Mouse (Mus musculus) 3134 (cell line): ENCODE data around the gene Zc3h7b.
A peak's percentile ranks its signal among the peaks of the same experiment; 100 is the strongest.

Source experiments
- DNase-seq: peaks from one replicate; pipeline ENCODE4 v3.0.0-alpha.2; 2011; ENCODE audit warnings: low spot score; ENCODE audit not compliant: insufficient read length; ENCODE audit errors: extremely low read depth

The Zc3h7b gene

DNA sequence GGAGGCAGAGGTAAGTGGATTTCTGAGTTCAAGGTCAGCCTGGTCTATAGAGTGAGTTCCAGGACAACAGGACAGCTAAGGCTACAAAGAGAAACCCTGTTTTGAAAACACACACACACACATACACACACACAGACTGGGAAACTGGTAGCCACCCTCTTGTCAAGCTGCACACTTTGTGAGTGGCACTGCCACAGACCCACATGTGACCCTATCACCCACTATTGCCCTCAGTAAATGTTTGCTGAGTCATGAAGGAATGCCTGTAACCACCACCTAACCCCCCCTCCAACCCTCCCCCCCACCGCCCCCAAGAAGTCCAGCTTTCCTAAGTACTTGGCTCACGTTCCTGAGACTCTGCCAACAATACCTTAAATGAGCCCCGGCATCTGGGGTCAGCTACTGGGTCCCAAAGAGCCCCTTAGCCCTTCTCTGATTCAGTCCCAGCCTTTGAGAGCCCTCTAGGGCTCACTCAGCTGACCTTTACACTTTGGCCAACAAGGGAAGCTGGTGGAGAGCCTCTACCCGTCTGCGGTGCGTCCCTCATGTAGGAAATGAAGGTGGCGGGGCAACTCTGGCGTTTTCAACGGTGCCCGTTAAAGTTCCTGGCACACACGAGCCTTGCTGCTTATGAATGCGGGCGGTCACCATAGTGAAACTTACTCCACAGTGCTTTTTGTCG lies 93.8 kb downstream of the Zc3h7b start:
- DNase-seq: peak; percentile 42

DNA sequence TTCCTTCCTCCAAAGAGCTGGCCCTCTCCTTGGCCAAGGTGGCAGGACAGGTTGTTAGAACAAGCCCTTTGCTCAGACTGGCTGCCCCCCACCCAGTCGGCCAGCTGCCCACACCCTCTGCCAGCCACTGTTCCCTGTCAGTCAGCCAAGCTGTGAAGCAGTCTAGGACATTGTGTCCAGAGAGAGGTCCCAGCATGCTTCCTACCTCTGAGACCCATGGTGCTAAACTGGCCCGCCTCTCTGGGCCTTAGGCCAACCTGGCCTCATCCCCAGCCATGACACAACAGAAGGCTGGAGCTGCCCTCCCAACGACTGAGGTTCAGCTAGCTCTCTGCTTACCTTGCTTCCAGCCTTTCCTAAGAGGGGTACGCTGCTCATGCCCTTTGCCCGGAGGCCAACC lies 94.8 kb downstream of the Zc3h7b start:
- DNase-seq: peak; percentile 81

DNA sequence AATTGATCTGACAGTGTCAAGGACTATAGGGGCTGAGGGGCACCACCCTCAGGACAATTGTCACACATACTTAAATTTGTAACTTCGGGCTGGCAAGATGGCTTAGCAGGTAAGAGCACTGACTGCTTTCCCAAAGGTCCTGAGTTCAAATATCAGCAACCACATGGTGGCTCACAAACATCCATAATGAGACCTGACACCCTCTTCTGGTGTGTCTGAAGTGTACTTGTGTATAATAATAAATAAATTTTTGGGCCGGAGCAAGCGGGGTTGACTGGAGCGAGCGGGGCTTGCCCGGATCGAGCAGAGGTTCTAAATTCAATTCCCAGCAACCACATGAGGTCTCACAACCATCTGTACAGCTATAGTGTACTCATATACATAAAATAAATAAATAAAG lies 95.4 kb downstream of the Zc3h7b start:
- no peak for DNase-seq

DNA sequence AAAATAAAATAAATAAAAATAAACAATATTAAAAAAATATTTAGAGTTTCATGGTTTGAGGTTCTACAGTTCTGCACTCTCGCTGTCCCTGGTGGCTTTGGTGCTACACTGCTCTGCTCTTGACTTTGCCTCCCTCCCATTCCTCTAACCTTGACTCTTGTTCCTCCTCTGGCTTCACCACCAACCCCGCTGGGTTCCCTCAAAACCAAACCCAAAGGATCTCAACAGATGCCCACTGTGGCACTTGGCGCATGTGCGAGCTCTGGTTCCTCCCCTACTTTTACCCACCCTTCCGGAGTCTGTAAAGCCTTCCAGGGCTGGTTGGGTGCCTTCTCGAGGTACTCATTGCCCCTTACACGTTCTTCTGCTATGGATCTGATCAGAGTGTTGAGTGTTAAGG lies 97.4 kb downstream of the Zc3h7b start:
- DNase-seq: no peak

DNA sequence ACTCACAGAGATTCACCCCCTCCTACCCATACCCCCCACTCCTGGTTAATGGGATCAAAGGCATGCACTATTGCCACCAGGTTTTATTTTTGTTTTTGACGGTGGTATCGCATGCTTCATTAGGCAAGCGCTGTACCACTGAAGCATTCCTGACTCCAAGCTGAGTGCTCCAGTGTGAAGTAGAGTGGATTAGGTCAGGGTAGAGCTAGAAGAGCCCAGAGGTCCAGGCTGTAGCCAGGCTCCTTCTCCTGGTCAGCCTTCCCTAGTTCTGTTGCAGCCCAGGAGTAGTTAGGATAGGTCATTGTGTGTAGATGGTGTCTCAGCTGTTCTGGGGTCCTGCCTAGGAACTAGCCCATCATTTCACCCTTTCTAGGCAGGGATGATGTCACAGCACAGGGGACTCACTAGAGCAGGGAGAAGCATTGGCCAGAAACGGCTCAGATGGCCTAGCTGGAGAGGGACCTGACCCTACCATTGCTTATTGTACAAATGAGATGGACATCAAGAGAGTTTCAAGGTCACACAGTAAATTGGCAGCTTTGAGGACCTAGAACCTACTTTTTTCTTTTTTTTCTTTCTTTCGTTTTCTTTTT lies 100.3 kb downstream of the Zc3h7b start:
- no peak for DNase-seq

DNA sequence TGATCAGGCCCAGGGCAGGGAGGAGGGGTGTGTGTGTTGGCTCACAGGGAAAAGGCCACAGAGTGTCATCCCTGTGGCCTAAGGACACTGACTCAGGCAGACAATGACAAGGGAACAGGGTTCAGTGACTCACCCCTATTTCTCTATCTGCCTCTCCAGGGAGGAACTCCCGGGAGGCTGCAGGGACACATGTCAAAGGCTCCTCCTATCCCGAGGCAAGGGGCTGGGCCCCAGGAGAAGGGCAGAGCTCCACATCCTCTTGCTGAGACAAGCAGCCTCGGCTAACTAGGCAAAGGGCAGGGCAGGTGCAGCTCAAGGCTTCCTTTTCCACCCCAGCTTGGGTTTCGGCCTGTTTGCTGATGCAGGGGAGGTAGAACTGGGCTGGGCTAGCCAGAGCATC lies 100.9 kb downstream of the Zc3h7b start:
- DNase-seq: peak; percentile 77
